Mouse (Mus musculus): ENCODE results near the gene Galnt4. TPM values are rescaled to one million over a fixed set of nuclear protein-coding genes. Genes with fewer than 3 reads are reported as not detected.

Galnt4 gene
- polyA plus RNA-seq, 1 experiment from 2014 or later: 5.6 TPM

DNA sequence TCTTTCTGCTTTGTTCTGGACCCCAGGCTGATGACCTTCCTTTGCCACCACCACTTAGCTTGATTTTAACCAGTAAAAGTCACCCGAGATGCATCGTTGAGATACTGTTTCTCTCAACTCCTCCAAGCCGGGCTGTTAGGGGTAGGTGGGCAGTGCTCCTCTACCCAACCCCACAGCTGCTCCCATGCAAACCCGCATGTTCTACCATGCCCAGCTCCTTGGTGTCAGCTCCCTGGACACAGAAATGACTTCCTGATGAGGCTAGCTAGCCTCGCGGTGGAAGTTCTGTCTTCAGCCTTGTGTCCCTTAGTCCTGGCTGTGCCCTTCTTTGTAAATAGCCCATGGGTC is 22.7 kb upstream of the Galnt4 start:
- ATAC-seq (replicated peaks; ENCODE audit: extremely low read depth, insufficient read depth, low FRiP score): peak; percentile 28; the same call in 1 of the 2 replicates
- Histone ChIP-seq H3K9me3 (replicated peaks; ENCODE audit: control insufficient read depth, low read length) (no peaks in the 10 kb centered on the region), H3K27ac (ENCODE audit: low read length) (no peak overlapping the region), H3K4me3 (ENCODE audit: low read length) (no peak overlapping the region), H3K4me2 (ENCODE audit: low read depth, low read length) (peak overlapping the region; percentile 6; the same call in 1 of the 2 replicates), H3K27me3 (ENCODE audit: control insufficient read depth, insufficient read depth, low read length) (no peaks in the 10 kb centered on the region), H3K36me3 (ENCODE audit: control insufficient read depth, insufficient read depth) (no peaks in the 10 kb centered on the region), H3K9ac (ENCODE audit: low read length) (no peak overlapping the region), H3K4me1 (ENCODE audit: control insufficient read depth, insufficient read depth, low read length) (peaks cover 11% of the 10 kb centered on the region)
- WGBS: 48% methylated on average over 6 of the region's 6 CpGs

DNA sequence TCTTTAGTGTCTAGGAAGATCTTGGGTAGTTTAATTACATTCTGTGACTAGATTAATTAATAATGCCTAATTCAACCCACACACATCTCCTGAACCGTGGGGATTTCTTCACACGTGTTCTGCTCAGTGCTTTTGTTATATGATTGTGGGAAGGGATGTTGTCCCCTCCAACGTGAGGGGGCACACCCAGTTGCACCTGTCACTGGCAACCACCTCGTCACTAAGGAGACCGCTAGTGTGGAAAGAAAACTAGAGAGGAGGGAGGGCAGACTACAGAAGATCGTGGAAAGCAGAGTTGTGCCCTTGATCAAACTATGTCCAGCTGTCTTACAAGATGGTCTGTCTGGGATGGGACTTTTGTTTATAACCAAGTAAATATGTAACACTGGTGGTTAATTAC is 21.9 kb upstream of the Galnt4 start:
- peaks cover 11% of the 10 kb centered on the region for H3K4me1 ChIP-seq (ENCODE audit: control insufficient read depth, insufficient read depth, low read length)
- WGBS: 66% methylated on average over 6 of the region's 6 CpGs
- H3K27ac ChIP-seq (ENCODE audit: low read length): no peak overlapping the region

DNA sequence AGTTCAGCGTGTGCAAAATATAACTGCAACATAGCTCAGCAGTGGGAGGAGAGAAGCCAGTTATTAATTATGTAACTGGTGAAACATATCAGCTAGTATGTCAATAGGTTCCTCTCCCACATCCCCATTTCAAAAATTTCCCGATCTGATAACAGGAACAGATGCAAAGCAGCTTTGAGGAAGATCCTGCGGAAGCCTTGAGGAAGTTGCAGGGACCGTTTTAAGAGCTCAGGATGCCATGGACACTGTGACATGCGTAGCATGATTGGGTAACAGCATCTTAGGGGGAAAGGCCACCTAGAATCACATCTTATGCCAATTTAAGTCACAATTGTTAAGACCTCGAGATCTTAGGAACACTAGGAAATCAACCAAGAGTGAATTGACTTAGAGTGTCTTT is 18.1 kb upstream of the Galnt4 start:
- WGBS: 62% methylated on average over 6 of the region's 6 CpGs

More for the DNA sequence above, 21.9 kb upstream of the Galnt4 start:
- H3K36me3 ChIP-seq (ENCODE audit: control insufficient read depth, insufficient read depth): no peaks in the 10 kb centered on the region
- no peaks in the 10 kb centered on the region for H3K9me3 ChIP-seq (replicated peaks; ENCODE audit: control insufficient read depth, low read length)
- H3K9ac ChIP-seq (ENCODE audit: low read length): no peak overlapping the region
- no peaks in the 10 kb centered on the region for H3K27me3 ChIP-seq (ENCODE audit: control insufficient read depth, insufficient read depth, low read length)
- H3K4me3 ChIP-seq (ENCODE audit: low read length): no peak overlapping the region
- H3K4me2 ChIP-seq (ENCODE audit: low read depth, low read length): no peak overlapping the region
- ATAC-seq (replicated peaks; ENCODE audit: extremely low read depth, insufficient read depth, low FRiP score): no peak

DNA sequence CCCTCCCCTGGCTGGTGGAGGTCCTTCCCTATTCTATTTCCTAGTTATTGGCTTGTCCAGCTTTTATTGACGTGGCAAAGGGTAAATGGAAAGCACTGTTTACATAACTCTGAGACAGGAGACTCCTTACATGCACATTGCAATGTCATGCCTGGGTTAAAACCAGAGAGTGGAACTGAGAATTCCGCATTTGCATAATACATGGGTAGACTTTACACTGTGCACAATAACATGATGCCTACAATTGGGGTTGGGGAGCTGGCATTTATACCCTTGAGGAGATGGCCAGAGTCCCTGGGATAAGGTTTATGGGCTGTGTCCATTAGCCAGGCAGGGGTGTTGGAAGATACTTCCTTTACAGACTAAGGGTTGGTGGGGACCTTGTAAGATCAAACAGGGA is 14.6 kb upstream of the Galnt4 start:
- H3K9me3 ChIP-seq (replicated peaks; ENCODE audit: control insufficient read depth, low read length): no peaks in the 10 kb centered on the region; the same call in 1 of the 2 replicates
- no peak overlapping the region for H3K27ac ChIP-seq (ENCODE audit: low read length)
- no peaks in the 10 kb centered on the region for H3K4me1 ChIP-seq (ENCODE audit: control insufficient read depth, insufficient read depth, low read length)
- H3K36me3 ChIP-seq (ENCODE audit: control insufficient read depth, insufficient read depth): no peaks in the 10 kb centered on the region
- no peak overlapping the region for H3K9ac ChIP-seq (ENCODE audit: low read length)
- no peak for ATAC-seq (replicated peaks; ENCODE audit: extremely low read depth, insufficient read depth, low FRiP score)
- WGBS: 74% methylated on average over 2 of the region's 2 CpGs
- H3K4me3 ChIP-seq (ENCODE audit: low read length): no peak overlapping the region
- H3K27me3 ChIP-seq (ENCODE audit: control insufficient read depth, insufficient read depth, low read length): no peaks in the 10 kb centered on the region
- H3K4me2 ChIP-seq (ENCODE audit: low read depth, low read length): no peak overlapping the region

More for the DNA sequence above, 18.1 kb upstream of the Galnt4 start:
- Histone ChIP-seq H3K27me3 (ENCODE audit: control insufficient read depth, insufficient read depth, low read length) (no peaks in the 10 kb centered on the region), H3K4me3 (ENCODE audit: low read length) (no peak overlapping the region), H3K4me2 (ENCODE audit: low read depth, low read length) (no peak overlapping the region), H3K36me3 (ENCODE audit: control insufficient read depth, insufficient read depth) (no peaks in the 10 kb centered on the region), H3K9me3 (replicated peaks; ENCODE audit: control insufficient read depth, low read length) (no peaks in the 10 kb centered on the region; the same call in 1 of the 2 replicates), H3K4me1 (ENCODE audit: control insufficient read depth, insufficient read depth, low read length) (no peaks in the 10 kb centered on the region), H3K27ac (ENCODE audit: low read length) (no peak overlapping the region), H3K9ac (ENCODE audit: low read length) (no peak overlapping the region)
- ATAC-seq (replicated peaks; ENCODE audit: extremely low read depth, insufficient read depth, low FRiP score): no peak

DNA sequence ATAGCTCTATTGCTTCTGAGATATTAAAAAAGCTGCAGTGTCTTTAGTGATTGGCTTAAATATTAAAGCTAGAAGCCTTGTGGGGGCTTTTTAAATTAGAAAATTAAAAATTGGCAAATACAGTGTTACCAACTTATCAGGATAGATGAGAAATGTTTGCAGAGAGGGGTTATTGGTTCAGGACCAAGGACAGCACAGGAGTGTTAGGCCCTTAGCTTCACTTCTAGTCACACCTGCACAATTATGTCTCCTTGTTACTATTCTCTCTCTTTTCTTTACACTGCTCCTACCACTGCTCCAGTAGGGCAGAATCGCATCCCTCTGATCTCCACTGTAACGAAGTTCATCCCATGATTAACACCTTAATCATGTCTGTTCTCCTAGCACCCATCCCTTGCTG is 12.8 kb upstream of the Galnt4 start:
- Histone ChIP-seq H3K4me1 (ENCODE audit: control insufficient read depth, insufficient read depth, low read length) (no peaks in the 10 kb centered on the region), H3K27me3 (ENCODE audit: control insufficient read depth, insufficient read depth, low read length) (no peaks in the 10 kb centered on the region), H3K36me3 (ENCODE audit: control insufficient read depth, insufficient read depth) (no peaks in the 10 kb centered on the region), H3K27ac (ENCODE audit: low read length) (no peak overlapping the region), H3K4me2 (ENCODE audit: low read depth, low read length) (no peak overlapping the region), H3K9ac (ENCODE audit: low read length) (no peak overlapping the region), H3K9me3 (replicated peaks; ENCODE audit: control insufficient read depth, low read length) (no peaks in the 10 kb centered on the region; the same call in 1 of the 2 replicates), H3K4me3 (ENCODE audit: low read length) (no peak overlapping the region)
- ATAC-seq (replicated peaks; ENCODE audit: extremely low read depth, insufficient read depth, low FRiP score): no peak
- 66% methylated on average over 2 of the region's 2 CpGs for WGBS

DNA sequence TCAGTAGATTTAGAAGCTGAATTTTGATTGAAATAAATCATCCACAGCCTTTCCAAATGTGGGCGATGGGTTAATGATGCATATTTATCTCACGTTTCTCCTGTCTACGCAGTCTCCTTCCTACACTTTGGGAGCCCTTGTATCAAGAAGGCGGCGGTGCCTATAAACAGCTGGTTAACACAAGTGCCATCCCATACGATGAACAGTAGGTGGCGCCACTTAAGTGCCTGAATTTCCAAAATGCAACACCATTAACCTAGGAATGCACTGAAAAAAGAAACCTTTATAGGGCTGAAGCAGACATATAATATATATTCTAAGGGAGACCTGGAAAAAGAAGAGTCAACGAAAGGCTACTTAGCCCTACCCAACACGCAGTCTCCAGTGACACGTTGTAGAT is 10.6 kb upstream of the Galnt4 start:
- 66% methylated on average over 10 of the region's 10 CpGs for WGBS
- Histone ChIP-seq H3K4me1 (ENCODE audit: control insufficient read depth, insufficient read depth, low read length) (no peaks in the 10 kb centered on the region), H3K4me2 (ENCODE audit: low read depth, low read length) (no peak overlapping the region), H3K9ac (ENCODE audit: low read length) (no peak overlapping the region), H3K27me3 (ENCODE audit: control insufficient read depth, insufficient read depth, low read length) (no peaks in the 10 kb centered on the region), H3K4me3 (ENCODE audit: low read length) (no peak overlapping the region), H3K27ac (ENCODE audit: low read length) (no peak overlapping the region), H3K9me3 (replicated peaks; ENCODE audit: control insufficient read depth, low read length) (no peaks in the 10 kb centered on the region; the same call in 1 of the 2 replicates), H3K36me3 (ENCODE audit: control insufficient read depth, insufficient read depth) (no peaks in the 10 kb centered on the region)
- ATAC-seq (replicated peaks; ENCODE audit: extremely low read depth, insufficient read depth, low FRiP score): no peak

DNA sequence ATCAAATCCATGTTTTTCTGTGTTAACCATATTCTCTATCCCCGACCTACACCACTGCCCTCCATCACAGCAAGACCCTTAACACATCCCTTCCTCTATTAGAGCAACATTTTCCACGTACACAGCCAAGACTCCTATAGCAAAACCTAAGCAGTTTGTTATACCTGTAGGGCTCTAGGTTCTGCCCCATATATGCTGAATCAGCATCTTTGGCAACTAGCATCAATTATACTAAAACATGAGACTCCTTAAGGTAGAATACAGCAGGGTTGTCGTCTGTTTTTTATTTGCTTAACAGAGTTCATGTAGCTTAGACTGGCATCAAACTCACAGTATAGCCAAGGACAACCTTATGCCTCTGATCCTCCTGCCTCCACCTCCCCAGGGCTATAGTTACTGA is 2.4 kb upstream of the Galnt4 start:
- no peak for ATAC-seq (replicated peaks; ENCODE audit: extremely low read depth, insufficient read depth, low FRiP score)
- Histone ChIP-seq H3K4me3 (ENCODE audit: low read length) (no peak overlapping the region), H3K27me3 (ENCODE audit: control insufficient read depth, insufficient read depth, low read length) (no peaks in the 10 kb centered on the region), H3K36me3 (ENCODE audit: control insufficient read depth, insufficient read depth) (peaks cover 12% of the 10 kb centered on the region), H3K4me1 (ENCODE audit: control insufficient read depth, insufficient read depth, low read length) (peaks cover 10% of the 10 kb centered on the region), H3K4me2 (ENCODE audit: low read depth, low read length) (no peak overlapping the region), H3K9ac (ENCODE audit: low read length) (no peak overlapping the region), H3K9me3 (replicated peaks; ENCODE audit: control insufficient read depth, low read length) (no peaks in the 10 kb centered on the region), H3K27ac (ENCODE audit: low read length) (no peak overlapping the region)
- 81% methylated on average over 3 of the region's 3 CpGs for WGBS

DNA sequence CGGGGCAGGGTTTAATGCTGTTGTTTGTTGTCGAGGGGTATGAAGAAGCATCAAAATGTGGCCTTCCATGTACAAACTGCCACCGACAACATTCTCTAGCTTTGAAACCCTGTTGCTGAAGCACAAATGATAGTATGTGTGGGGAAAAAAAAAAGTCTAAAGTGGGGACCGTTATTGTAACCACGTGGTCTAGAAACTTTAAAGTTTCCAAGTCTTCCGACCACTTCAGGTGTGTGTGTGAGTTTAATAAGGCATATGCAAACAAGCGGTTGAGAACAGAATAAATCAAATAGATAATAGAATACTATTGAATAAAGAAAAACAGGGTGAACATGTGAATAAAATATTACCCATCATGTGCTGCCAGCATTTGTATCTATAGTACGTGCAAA is 1.7 kb upstream of the Galnt4 start:
- Histone ChIP-seq H3K9ac (ENCODE audit: low read length) (peak overlapping the region; percentile 85), H3K36me3 (ENCODE audit: control insufficient read depth, insufficient read depth) (peaks cover 12% of the 10 kb centered on the region), H3K4me3 (ENCODE audit: low read length) (peak overlapping the region; percentile 83), H3K27me3 (ENCODE audit: control insufficient read depth, insufficient read depth, low read length) (no peaks in the 10 kb centered on the region), H3K4me2 (ENCODE audit: low read depth, low read length) (peak overlapping the region; percentile 56), H3K4me1 (ENCODE audit: control insufficient read depth, insufficient read depth, low read length) (peaks cover 10% of the 10 kb centered on the region), H3K9me3 (replicated peaks; ENCODE audit: control insufficient read depth, low read length) (no peaks in the 10 kb centered on the region), H3K27ac (ENCODE audit: low read length) (peak overlapping the region; percentile 78)
- ATAC-seq (replicated peaks; ENCODE audit: extremely low read depth, insufficient read depth, low FRiP score): no peak
- WGBS: 34% methylated on average over 8 of the region's 8 CpGs

DNA sequence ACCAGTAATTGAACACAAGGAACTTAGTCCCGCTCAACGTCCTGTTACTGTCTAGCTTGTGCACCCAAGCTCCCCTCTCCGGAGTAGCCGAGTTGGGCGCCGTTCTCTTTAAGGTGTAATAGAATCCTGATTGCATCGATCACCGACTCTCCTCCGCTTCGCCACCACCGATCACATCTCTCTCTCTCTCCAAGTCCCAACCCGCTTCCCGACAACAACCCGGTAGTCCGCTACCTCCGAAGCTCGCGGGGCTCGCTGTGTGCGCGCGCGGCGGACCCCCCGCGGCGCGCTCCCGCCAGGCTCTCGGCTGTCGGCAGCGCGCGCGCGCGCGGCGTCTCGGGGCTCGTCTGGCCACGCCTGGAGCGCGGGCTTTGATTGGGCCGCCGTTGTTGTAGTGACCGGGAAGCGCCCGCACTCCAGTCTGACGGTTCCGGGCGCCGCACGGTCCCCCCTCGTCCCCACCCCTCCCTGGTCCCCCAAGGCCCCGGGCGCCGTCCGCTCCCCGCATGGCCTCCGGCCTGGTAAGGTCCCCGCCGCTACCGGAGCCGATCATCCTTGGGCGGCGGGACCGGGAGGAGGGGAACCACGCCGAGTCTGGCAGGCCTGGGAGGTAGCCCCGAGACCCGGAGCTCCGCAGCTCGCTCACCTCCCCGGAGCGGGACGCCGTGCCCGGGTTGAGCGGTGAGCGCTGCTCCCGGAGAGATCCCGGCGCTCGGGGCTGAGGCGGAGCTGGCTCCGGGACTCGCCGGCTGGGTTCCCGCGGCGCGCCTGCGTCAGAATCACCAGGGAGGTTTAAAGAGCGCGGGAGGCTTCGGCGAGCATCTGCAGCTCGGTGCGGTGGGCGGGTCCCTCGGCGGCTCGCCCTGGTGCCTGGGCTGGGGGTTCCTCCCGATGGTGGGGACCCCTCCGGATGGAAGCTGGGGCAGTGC is 992 bp upstream of the Galnt4 start, which contains the start of gene Poc1b:
TSS of gene Poc1b (plus strand) at position 334 of the 929 bp plus-strand sequence.
- under 1% methylated on average over 103 of the region's 106 CpGs for WGBS
- Histone ChIP-seq H3K27ac (ENCODE audit: low read length) (peak within 1 kb of the TSS; percentile 78), H3K9me3 (replicated peaks; ENCODE audit: control insufficient read depth, low read length) (no peaks in the 10 kb centered on the region), H3K9ac (ENCODE audit: low read length) (peak within 1 kb of the TSS; percentile 85), H3K27me3 (ENCODE audit: control insufficient read depth, insufficient read depth, low read length) (no peaks in the 10 kb centered on the region), H3K4me1 (ENCODE audit: control insufficient read depth, insufficient read depth, low read length) (peaks cover 10% of the 10 kb centered on the region), H3K36me3 (ENCODE audit: control insufficient read depth, insufficient read depth) (peaks cover 12% of the 10 kb centered on the region), H3K4me3 (ENCODE audit: low read length) (peak within 1 kb of the TSS; percentile 83), H3K4me2 (ENCODE audit: low read depth, low read length) (peak within 1 kb of the TSS; percentile 95)
- peak; percentile 89 for ATAC-seq (replicated peaks; ENCODE audit: extremely low read depth, insufficient read depth, low FRiP score)

Data from heart, embryonic 16.5 days (tissue).